Mouse (Mus musculus) lung, postnatal 10 days (tissue): Measurements from ENCODE around the gene Taf12.
"Not testable (repeated sequence)": the region's sequence is repeated elsewhere in the genome, so short reads cannot be mapped to it uniquely, and the experiment has no call there.

Experiments used
- DNase-seq: peaks from one replicate; pipeline ENCODE4 v3.0.0; 2021

Taf12 gene

DNA sequence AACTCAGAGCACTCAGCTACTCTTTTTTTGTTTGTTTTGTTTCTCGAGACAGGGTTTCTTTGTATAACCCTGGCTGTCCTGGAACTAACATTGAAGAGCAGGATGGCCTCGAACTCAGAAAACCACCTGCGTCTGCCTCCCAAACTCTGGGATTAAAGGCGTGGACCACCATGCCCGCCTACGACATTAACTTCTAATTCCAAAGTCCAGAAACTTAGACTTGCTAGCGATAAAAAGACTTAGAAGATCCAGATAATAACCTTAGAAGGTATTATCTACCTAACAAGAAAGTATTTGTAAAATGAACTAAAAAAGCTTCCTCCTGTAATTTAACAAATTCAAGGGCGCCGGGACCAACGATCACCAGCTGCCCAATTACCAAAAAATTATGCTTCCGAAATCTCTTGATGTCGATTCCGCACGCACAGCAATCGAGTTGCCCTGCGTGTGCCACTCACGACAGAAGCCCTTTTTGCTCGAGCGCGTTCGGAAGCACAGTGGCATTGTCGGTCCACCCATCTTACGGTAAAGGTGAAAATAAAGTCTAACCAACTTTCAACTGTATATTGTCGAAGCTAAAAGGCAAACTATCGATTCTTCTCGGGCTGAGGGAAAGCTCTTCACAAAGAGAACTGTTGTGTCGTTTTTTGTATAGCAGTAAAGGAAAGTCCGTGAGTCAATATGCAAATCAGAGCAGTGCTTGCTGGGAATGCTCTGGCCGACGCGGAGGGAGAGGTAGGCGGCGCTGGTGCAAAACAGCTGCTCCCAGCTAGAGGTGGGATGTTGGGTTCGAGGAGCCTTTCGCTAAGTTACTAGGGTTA is 4.2 kb upstream of the Taf12 start:
- DNase-seq = peak; percentile 91

DNA sequence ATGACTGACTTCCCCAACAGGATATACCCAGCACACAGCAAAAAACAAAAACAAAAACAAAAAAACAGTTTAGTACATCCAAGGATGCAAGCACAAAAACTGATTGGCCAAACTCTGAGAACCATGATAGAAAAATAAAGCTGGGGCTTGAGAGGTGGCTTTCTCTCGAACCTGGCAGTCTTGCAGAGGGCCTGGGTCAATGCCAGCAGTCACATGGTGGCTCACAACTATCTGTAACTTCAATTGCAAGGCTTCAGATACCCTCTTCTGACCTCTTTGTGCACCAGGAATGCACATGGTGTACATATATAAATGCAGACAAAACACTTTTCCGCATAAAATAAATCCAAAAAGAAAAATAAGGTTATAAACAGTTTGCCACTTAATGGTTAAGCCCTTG is 1.0 kb upstream of the Taf12 start:
- DNase-seq = peak; percentile 25

DNA sequence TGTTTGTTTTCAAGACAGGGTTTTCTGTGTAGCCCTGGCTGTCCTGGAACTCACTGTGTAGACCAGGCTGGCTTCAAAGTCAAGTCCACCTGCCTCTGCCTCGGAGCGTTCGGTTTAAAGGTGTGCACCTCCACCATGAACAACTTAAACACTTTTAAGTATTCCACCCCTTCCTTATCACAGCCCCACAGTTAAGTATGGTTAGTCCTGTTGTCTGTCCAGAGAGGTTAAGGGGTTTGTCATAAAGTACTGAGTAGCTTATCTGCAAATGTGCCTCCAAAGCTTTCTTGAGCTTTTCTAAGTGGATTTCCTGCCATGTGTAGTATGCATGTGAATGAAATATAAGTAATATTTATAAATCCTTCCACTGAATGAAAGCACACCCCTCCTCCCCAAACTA is 1.8 kb downstream of the Taf12 start:
- DNase-seq = no peak

- not testable (repeated sequence) for DNase-seq
Observed at GRCm38 (mm10) chr4:132288840-132289239, 14.7 kb downstream of the Taf12 start.

DNA sequence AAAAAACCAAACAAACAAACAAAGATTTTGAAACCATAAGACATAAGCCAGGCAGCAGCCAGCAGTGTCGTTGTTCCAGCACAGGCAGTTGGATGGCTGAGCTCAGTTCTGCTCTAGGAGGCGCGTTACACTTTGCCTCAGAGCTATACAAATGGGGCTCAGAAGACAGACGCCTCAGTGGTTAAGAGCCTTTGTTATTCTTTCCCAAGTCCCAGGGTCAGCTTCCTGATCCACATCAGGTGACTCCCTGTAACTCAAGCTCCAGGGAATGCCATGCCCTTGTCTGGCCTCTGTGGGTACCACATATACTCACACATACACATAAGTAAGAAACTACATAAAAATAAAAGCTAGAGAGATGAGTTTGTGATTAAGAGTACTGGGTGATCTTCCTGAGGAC is 16.9 kb downstream of the Taf12 start:
- no peak for DNase-seq

GRCm38 (mm10) chr4:132291624-132292335 is 17.6 kb downstream of the Taf12 start:
- DNase-seq = no peak

DNA sequence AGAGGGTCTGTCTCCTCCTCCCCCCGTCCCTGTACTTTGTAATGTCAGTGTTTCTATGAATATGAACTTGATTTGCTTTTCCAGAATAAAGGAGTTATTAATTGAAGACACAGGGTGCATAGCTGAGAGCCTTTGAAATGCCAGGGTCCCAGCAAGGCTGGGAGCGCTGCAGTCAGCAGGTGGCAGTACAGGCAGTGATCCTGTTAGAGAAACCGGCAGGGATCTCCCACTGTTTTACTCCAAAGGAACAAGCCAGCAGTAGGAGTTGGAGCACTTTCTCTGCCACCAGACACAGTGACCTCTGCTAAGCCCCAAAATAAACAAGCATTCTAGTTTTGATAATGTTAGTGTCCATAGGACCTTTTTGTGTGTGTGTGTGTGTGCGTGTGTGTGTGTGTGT is 18.8 kb downstream of the Taf12 start:
- DNase-seq = peak; percentile 78

- no peak for DNase-seq
Observed at GRCm38 (mm10) chr4:132293682-132294240, 19.6 kb downstream of the Taf12 start.

DNA sequence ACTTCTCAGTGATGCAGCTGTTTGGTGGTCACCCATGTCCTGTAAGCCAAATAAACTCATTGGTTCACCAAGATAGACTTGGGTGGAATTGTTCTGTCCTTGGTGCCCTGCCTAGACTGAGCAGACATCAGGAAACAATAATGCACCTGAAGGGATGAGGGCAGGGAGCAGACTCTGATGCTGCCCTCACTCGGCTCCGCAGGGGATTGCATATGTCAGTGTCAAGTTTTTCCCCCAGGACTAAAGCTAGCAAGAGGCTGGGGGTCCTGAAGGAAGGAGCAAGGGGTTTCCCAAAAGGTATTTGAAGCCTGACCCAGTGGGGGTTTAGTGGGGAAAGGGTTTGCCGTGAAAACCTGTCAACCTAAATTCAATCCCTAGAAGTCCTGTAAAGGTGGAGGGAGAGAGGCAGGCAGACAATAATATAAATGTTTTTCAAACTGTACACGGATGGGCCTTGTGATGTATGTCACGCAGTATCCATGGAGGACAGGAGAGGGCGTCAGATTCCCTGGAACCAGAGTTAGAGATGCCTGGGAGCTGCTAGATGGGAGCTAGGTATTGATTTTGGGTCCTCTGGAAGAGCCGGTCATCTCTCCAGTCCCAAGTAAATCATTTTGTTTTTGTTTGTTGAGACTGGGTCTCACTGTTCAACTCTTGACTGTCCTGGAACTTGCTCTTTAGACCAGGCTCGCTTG is 21.7 kb downstream of the Taf12 start:
- no peak for DNase-seq

- DNase-seq = no peak
Observed at GRCm38 (mm10) chr4:132299849-132300248, 25.7 kb downstream of the Taf12 start.

GRCm38 (mm10) chr4:132301486-132301885 is 27.3 kb downstream of the Taf12 start:
- DNase-seq = no peak

GRCm38 (mm10) chr4:132301965-132302938 is 28.1 kb downstream of the Taf12 start:
- DNase-seq = no peak

DNA sequence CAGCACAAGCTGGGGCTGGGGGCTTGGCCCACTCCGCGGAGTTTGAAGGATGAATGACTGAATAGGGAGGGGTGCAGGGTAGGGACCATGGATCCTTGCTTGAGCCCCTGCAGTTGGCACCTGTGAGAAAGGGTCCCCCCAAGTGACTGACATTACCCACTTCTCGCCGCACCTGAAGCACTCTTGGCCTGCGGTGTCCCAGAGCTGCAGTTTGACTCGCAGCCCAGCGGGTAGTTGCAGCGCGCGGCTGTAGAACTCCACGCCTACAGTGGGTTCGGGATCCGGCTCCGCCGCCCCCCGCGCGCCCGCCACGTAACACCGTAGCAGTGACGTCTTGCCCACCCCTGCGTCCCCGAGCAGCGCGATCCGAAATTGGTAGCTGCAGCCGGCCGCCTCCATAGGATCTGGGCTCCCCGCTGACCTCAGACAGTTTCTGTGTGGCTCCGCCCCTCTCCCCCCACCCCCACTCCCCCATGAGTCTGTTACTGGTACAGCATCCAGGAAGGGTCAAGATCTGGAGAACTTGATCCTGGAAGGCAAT is 28.8 kb downstream of the Taf12 start, which contains the start of gene Rab42:
TSS of gene Rab42 (minus strand) at position 447 of the 541 bp plus-strand sequence.
- peak; percentile 71 for DNase-seq

DNA sequence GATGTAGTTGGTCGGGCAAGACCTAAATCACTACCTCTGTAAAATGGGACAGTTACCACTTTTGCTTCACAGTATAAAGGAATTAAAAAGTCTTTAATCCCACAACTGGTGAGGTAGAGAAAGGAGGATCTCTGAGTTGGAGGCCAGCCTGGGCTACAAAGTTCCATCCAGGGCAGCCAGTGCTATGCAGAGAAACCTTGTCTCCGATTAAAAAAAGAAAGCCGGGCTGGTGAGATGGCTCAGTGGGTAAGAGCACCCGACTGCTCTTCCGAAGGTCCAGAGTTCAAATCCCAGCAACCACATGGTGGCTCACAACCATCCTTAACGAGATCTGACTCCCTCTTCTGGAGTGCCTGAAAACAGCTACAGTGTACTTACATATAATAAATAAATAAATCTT is 29.3 kb downstream of the Taf12 start:
- not testable (repeated sequence) for DNase-seq

GRCm38 (mm10) chr4:132305276-132305675 is 31.1 kb downstream of the Taf12 start:
- no peak for DNase-seq

- DNase-seq = no peak
Observed at GRCm38 (mm10) chr4:132306004-132306403, 31.8 kb downstream of the Taf12 start.

DNA sequence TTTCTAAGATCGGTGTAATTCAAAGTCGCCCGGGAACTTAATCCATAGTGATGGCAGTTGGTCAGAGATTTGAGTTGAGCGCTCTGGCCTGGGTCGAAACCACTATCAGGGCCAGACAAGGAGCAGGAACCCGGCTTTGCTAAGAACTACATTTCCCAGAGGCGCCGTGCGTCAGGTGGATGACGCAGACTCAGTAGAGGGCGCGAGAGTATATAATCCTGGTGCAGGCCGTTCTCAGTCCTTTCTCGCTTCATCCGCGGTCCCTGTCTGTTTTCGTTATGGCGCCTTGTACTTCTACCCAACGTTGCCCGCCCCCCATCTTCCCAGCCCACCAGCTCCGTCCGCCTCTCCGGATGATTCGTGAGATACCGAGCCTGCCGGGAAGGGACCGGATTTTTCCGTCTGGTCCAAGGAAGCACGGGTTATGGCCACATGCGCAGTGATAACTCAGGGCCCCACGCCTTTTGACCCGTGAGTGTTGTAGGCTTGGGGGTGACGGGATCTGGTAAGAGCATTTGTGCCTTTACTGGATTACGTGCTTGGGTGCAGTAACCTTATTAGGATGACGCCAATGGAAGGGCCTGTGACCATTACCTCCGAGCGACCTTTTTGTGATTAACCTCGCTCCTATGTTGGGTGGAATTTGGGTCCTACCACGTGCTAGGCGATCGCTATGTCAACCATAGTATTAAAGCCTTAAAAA is 34.4 kb downstream of the Taf12 start:
- DNase-seq = peak; percentile 94

- no peak for DNase-seq
Observed at GRCm38 (mm10) chr4:132309140-132309848, 35.1 kb downstream of the Taf12 start.

DNA sequence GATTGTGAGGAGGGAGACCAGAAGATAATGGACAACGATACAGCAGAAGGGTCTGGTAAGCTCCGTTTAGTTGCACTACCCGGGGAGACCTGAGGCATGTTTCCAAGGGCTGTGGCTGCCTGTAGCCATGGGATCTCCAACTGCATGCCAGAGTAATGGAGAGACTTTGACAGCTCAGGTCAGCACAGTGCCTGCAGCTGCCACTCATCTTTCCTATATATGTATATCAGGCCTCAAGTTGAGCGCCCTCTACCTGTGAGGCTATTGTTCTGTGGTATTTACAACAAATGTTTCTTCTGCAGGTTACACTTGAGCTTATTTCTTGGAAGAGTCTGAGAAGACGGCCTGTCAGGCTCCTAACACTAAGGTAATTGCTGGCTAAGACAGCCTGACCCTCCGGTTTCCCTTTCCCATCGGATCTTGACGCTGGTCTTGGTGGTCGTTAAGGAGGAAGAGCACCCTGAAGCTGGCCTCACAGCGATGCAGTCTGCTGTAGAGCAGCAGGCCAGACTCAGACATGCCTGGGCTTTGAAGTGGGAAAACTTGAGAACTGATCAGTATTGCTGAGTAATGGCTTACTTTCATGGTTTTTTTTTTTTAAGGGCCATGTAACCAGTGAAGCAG is 35.8 kb downstream of the Taf12 start:
- peak; percentile 60 for DNase-seq

GRCm38 (mm10) chr4:132311209-132311608 is 37.0 kb downstream of the Taf12 start:
- DNase-seq = no peak
